Mouse (Mus musculus) lung, adult 2 months (tissue): Measurements from ENCODE around the gene Trim24.

Experiments
- CTCF ChIP-seq: fragments of 200-500 bp; IDR thresholded peaks from 2 replicates; pipeline ENCODE4 v1.5.1; 2011; ENCODE audit warnings: mild to moderate bottlenecking, low read length, control low read depth; ENCODE audit not compliant: insufficient read depth
- POLR2A ChIP-seq: fragments of 200-500 bp; IDR thresholded peaks from 2 replicates; pipeline ENCODE4 v1.6.1; 2011; ENCODE audit warnings: low read depth, mild to moderate bottlenecking, control low read depth, low read length, borderline replicate concordance; ENCODE audit errors: extremely low read depth

- no peak for TF ChIP-seq CTCF
- TF ChIP-seq POLR2A = no peak
Measured at GRCm38 (mm10) chr6:37872861-37873260, 2.2 kb downstream of the Trim24 start.
